ENCODE assay signal across 9 mouse cellular contexts in the genomic region with DNA sequence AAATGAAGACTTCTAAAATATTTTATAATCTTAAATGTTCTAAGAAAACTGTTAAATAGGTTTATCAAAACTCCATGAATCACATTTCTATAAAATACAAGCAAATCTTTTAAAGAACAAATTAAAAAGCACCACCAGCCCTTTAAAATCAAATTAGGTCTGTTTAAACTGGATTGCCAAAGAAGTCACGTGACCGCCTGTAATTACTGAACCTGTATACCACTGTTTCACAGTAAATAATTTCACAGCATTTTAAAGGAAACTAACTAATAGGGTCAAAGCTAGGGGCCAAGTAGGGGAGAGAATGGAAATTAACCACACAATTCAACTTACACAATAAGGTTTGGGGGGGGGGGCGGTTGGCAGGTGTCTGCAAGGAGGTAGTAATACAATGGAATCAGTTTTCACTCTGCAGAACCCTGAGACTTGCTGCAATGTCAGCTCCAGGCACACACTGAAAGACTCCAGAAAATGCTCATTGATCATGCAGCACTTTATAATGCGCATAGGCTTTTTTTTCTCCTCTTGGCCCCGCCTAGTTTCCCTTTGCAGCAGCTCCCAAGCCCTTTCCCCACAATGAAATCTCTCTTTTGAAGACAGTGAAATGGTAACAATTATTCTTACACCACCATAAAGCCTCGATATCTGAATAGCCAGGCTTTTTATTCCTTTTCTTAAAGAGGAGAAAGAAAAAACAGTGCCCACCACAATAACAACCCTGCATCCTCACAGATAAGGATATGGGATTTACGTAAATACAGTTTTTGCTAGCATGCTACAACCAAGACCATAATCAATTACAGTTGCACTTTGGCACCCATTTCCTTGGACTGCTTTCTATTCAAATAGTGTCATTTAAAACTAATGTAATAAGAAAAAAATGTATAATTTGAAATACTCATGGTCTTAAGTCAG. TPM values are rescaled to one million over a fixed set of nuclear protein-coding genes. Genes with fewer than 3 reads are reported as not detected.
DNase-seq lines count a peak whose midpoint lies in the region; ATAC-seq and TF ChIP-seq lines count a peak whose summit lies in the region.
"Had no signal": no experiment of that assay in that cellular context is flagged by ENCODE, and none has a peak within 500 bp of the region (broad histone marks: within the 10 kb centered on the region; RNA-seq: fewer than 3 reads in every experiment).

No protein-coding gene starts in this region.

- peaks cover 1% of the 10 kb centered on the region; the same call in 1 of the 2 replicates for H3K4me1 ChIP-seq in cerebellum, adult 2 months (ENCODE audit: control insufficient read depth, insufficient read depth, low read length)
- no peaks in the 10 kb centered on the region; the same call in 1 of the 2 replicates for H3K4me1 ChIP-seq in hindbrain, postnatal 0 days (ENCODE audit: insufficient read depth, low read length)
- peaks cover 18% of the 10 kb centered on the region for H3K4me1 ChIP-seq in midbrain, embryonic 15.5 days
- H3K4me1 ChIP-seq: heart, embryonic 10.5 days had no signal

- no peak for TF ChIP-seq POLR2A in cerebellum, adult 2 months (IDR thresholded peaks at IDR 0.05; ENCODE audit: borderline replicate concordance, insufficient read depth, low read length)

- DNase-seq in cerebellum, adult 2 months, result no peak
- no peak for DNase-seq in cerebellum, adult 8-10 months
- peak; percentile 37 for DNase-seq in embryo, embryonic 11 days
- DNase-seq in hindbrain, postnatal 0 days (ENCODE audit: low spot score), result peak; percentile 4
- no peak for DNase-seq in layer of hippocampus, postnatal 10 days (ENCODE audit: low spot score in 2 of 2)
- DNase-seq in heart, adult 11 months, result no peak
- DNase-seq in c-Kit-positive CD71-positive TER-119-positive erythroid progenitor cells, embryonic 14.5 days (ENCODE audit: low spot score), result no peak

- H3K27ac ChIP-seq in cerebellum, adult 2 months (ENCODE audit: insufficient read depth, low read length), result no peak overlapping the region
- H3K27ac ChIP-seq in hindbrain, postnatal 0 days, result peak overlapping the region; percentile 42
- H3K27ac ChIP-seq in midbrain, embryonic 15.5 days, result peak overlapping the region; percentile 45; the same call in 1 of the 2 replicates

- no peaks in the 10 kb centered on the region for H3K9me3 ChIP-seq in hindbrain, postnatal 0 days (ENCODE audit: low read length)
- H3K9me3 ChIP-seq in midbrain, embryonic 15.5 days, result no peaks in the 10 kb centered on the region
- H3K9me3 ChIP-seq: heart, embryonic 10.5 days had no signal

- TF ChIP-seq CTCF in cerebellum, adult 2 months (IDR thresholded peaks at IDR 0.05; ENCODE audit: borderline replicate concordance, insufficient read depth, low read depth, low read length), result no peak
- no peak for TF ChIP-seq CTCF in hindbrain, postnatal 0 days (IDR thresholded peaks at IDR 0.05; ENCODE audit: low read depth)

- 65% methylated on average over 7 of the region's 7 CpGs for WGBS in cerebellum, adult 2 months
- WGBS in hindbrain, postnatal 0 days, result 35% methylated on average over 7 of the region's 7 CpGs
- WGBS in midbrain, embryonic 15.5 days, result 29% methylated on average over 7 of the region's 7 CpGs

- peak overlapping the region; percentile 14 for H3K4me3 ChIP-seq in cerebellum, adult 2 months (replicated peaks; ENCODE audit: insufficient read depth, low read depth, low read length)
- peak overlapping the region; percentile 36 for H3K4me3 ChIP-seq in hindbrain, postnatal 0 days (ENCODE audit: low read length)
- H3K4me3 ChIP-seq in midbrain, embryonic 15.5 days, result peak overlapping the region; percentile 43
- H3K4me3 ChIP-seq: heart, embryonic 10.5 days had no signal

- no peaks in the 10 kb centered on the region for H3K36me3 ChIP-seq in hindbrain, postnatal 0 days (ENCODE audit: insufficient read depth, low read length)
- no peaks in the 10 kb centered on the region for H3K36me3 ChIP-seq in midbrain, embryonic 15.5 days (replicated peaks)
- H3K36me3 ChIP-seq: heart, embryonic 10.5 days had no signal

- 0 out of 2 replicates have a peak, but pooled peaks have one; percentile 28 for ATAC-seq in hindbrain, postnatal 0 days
- peak; percentile 40 for ATAC-seq in midbrain, embryonic 15.5 days (replicated peaks)

- H3K27me3 ChIP-seq in cerebellum, adult 2 months (ENCODE audit: control insufficient read depth, insufficient read depth, low read length), result no peaks in the 10 kb centered on the region
- H3K27me3 ChIP-seq in hindbrain, postnatal 0 days (ENCODE audit: insufficient read depth, low read length), result no peaks in the 10 kb centered on the region
- H3K27me3 ChIP-seq in midbrain, embryonic 15.5 days (replicated peaks), result no peaks in the 10 kb centered on the region

- 0 out of 2 replicates have a peak overlapping the region, but pooled peaks have one; percentile 15 for H3K9ac ChIP-seq in hindbrain, postnatal 0 days (replicated peaks; ENCODE audit: low read length)
- H3K9ac ChIP-seq in midbrain, embryonic 15.5 days, result peak overlapping the region; percentile 38

- peak overlapping the region; percentile 57 for H3K4me2 ChIP-seq in hindbrain, postnatal 0 days (ENCODE audit: low read depth, low read length)
- H3K4me2 ChIP-seq in midbrain, embryonic 15.5 days, result peak overlapping the region; percentile 52

RNA-seq across cellular contexts. Expression of a gene that starts 27.9 kb away (rescaled TPM):
- polyA plus RNA-seq in cerebellum, adult 2 months (2012; rRNA removed), result 55.6 and 62.0 TPM in 2 replicates
- total RNA-seq in hindbrain, postnatal 0 days (2014; rRNA removed), result 61.1 and 62.8 TPM in 2 replicates
- polyA plus RNA-seq in hindbrain, postnatal 0 days (2015; fragmentation: Nextera tagmentation; extraction: Ambion mirVana), result 21.1 and 23.2 TPM in 2 replicates
- polyA plus RNA-seq in midbrain, embryonic 15.5 days (2015; fragmentation: Nextera tagmentation; extraction: Ambion mirVana), result 29.9 and 30.6 TPM in 2 replicates
- total RNA-seq in layer of hippocampus, postnatal 10 days (2021), result 100 to 1,000 TPM; 106 to 109 TPM

RNA-seq across cellular contexts. Expression of a gene that starts 28.6 kb away (rescaled TPM):
- polyA plus RNA-seq in cerebellum, adult 2 months (2012; rRNA removed), result 2.6 and 2.7 TPM in 2 replicates
- total RNA-seq in hindbrain, postnatal 0 days (2014; rRNA removed), result 0.68 and 1.4 TPM in 2 replicates
- polyA plus RNA-seq in hindbrain, postnatal 0 days (2015; fragmentation: Nextera tagmentation; extraction: Ambion mirVana), result 1.4 and 2.6 TPM in 2 replicates
- polyA plus RNA-seq in midbrain, embryonic 15.5 days (2015; fragmentation: Nextera tagmentation; extraction: Ambion mirVana), result 4.2 and 5.5 TPM in 2 replicates
- 1 to 10 TPM; 1.5 to 2.4 TPM for total RNA-seq in layer of hippocampus, postnatal 10 days (2021)

Comparison
In these comparisons a context has a peak if more than half of its experiments do, and no peak if none do; other contexts are left out.
1. DNase-seq: peak in embryo, embryonic 11 days (single experiment) and hindbrain, postnatal 0 days (single experiment); none in cerebellum, adult 2 months (0 of 2), cerebellum, adult 8-10 months (single experiment), layer of hippocampus, postnatal 10 days (0 of 2), heart, adult 11 months (single experiment) and c-Kit-positive CD71-positive TER-119-positive erythroid progenitor cells, embryonic 14.5 days (single experiment).
2. Peak in every context shown above with its lines, with median percentiles within 50 percentile points of each other: H3K4me3 ChIP-seq.